Mouse (Mus musculus): ENCODE measurements around the gene Nr3c2.

Gene Nr3c2

GRCm38 (mm10) chr8:77175471-77175870 is 276.2 kb downstream of the Nr3c2 start:
- DNase-seq: peak in 1 of 2 experiments; percentile 59

DNA sequence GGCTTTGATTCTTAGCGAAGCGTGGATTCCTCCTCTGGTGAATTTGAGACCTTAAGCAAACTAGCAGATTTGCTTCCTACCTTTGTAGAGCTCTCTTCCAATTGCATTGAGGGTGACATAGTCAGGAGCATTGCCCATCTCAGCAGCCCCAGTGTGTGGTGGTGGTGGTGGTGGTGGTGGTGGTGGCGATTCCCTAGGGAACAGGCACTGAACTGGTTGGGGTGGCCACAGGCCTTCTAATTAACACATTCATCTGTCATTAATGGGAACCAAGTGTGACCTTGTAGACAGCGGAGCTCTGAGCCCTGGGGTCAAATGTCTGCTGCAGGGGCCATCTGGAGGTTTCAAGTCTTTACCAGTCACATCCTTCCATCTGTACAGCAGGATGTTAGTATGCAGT is 277.1 kb downstream of the Nr3c2 start:
- DNase-seq: no peak

DNA sequence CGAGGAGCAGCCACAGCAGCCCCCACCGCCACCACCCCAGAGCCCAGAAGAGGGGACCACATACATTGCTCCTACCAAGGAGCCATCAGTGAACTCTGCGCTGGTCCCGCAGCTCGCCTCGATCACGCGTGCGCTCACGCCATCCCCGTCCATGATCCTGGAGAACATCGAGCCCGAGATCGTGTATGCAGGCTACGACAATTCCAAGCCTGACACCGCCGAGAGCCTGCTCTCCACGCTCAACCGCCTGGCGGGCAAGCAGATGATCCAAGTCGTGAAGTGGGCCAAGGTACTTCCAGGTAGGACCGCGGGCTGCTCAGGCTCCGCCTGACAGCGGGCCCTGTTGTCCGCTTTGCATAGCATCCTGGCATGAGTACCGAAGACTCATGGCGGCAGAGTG is 286.6 kb downstream of the Nr3c2 start:
- DNase-seq: no peak

- DNase-seq: no peak
Measured at GRCm38 (mm10) chr8:77186914-77187536, 287.8 kb downstream of the Nr3c2 start.

DNA sequence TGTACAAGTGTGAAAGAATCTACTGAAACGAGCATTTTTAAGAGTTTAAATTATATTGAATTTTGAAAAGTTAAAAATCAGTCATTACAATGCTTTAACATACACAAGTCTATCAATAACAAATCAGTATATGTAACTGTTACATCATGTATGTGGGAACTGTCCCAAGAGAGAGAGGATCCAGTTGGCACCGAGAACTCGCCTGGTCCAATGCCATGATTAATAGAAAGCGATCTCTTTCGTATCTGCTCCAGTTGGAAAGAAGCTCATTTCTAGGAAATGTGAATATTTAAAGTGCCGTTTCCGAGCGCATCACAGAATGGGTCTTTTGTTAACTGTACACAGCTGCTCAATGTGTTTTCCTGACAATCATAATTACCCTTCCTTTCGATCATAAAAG is 288.5 kb downstream of the Nr3c2 start:
- no peak for DNase-seq

DNA sequence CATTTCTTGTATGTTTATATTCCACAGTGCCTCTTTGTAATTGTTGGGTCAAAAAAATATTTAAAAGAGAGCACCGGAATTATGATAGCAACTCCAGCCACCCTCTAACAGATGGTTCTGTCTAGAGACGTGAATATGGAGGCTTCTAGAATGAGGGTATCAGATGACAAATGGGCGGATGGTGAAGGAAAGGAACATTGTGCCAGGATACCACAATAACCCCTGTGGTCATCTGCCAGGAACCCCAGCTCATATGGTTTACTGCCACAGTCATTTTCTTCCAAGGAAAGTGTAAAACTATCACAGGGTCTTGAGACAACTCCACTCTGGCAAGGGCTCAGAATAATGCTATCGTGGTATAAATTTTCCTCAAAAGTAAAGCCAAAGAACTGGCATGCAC is 289.1 kb downstream of the Nr3c2 start:
- DNase-seq: no peak

GRCm38 (mm10) chr8:77189318-77189717 is 290.1 kb downstream of the Nr3c2 start:
- DNase-seq: no peak

- no peak for DNase-seq
Measured at GRCm38 (mm10) chr8:77190393-77190792, 291.2 kb downstream of the Nr3c2 start.

DNA sequence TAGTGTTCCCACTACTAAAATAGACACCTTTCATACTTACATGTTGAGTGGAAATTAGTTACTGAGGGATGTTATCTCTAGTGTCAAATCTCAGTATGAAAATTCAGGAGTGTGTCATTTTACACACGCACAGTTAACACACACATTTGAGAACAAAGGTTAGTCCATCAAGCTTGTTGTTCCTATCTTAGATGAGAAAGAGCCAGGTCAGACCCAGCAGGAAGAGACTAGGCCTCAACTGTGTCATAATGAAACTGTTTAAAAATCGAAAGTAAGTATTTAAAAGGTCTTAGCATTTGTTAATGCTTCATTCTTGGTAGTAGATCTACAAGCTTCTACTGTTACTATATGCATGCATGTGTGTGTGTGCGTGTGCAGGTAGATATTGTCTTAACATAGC is 310.1 kb downstream of the Nr3c2 start:
- DNase-seq: no peak

DNA sequence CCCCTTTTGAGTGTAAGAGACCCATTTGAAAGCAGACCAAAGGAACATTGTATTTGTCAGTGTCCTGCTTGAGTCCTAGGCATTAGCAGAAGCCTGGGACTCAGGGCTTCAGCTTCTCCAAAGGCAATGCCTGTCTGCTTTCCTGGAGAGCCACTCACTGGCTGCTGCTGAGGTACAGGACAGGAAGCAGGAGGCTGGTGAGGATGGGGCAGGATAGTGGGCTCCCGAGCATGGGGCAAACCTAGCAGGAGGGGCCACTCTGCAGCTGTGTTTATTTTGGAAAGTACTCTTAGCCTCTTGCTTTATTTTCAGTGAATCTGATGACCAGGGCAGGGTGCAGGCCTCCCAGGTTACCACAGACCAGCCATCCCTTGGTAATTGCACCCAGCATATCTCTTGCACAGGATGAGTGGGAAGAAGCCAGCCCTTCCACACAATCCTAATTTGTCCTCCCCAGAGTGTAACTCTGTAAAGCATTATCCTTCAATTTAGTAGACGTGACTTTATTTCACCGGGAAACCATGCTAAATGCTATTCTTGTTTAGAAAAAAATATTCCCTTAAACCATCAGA is 314.7 kb downstream of the Nr3c2 start:
- no peak for DNase-seq

GRCm38 (mm10) chr8:77214665-77215064 is 315.4 kb downstream of the Nr3c2 start:
- peak in 1 of 2 experiments; percentile 32 for DNase-seq

GRCm38 (mm10) chr8:77215191-77215590 is 315.9 kb downstream of the Nr3c2 start:
- DNase-seq: no peak

GRCm38 (mm10) chr8:77223123-77223522 is 323.9 kb downstream of the Nr3c2 start:
- no peak for DNase-seq

- no peak for DNase-seq
Measured at GRCm38 (mm10) chr8:77227742-77228141, 328.5 kb downstream of the Nr3c2 start.

DNA sequence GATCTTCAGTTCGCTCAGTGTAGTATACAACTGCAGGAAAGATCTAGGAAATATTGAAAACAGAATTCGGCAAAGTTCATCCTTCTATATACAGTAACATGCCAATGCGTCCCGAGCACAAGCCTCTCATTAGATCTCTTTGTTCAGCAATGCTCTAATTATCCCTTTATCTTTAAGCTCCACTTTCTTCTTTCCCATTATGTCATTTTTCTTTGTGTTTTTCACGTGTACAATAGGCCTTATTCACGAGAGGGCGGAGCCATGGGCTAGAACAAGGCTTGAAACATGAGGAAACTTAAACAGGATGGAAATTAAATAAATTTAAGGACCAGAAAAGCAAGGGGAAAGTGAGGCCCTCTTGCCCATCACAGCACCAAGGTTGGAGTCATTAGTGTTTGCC is 329.4 kb downstream of the Nr3c2 start:
- DNase-seq: no peak

DNA sequence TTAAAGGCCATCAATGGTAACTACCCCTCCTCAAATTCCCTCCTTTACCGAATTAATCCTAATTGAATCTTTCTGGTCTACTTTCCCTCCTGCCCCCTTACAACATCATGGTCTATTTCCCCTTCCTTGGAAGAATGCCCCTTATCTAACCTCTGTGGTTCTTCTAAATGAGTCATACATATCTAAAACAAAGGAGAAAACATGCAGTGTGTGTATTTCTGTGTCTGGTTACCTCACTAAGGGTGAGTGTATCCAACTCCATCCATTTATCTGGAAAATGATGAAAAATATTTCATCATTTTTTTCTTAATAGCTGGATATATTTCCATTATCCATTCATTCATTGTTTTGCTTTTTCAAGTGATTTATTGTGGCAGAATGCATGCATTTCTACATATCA is 332.0 kb downstream of the Nr3c2 start:
- no peak for DNase-seq

- DNase-seq: no peak
Measured at GRCm38 (mm10) chr8:77231834-77232233, 332.6 kb downstream of the Nr3c2 start.

DNA sequence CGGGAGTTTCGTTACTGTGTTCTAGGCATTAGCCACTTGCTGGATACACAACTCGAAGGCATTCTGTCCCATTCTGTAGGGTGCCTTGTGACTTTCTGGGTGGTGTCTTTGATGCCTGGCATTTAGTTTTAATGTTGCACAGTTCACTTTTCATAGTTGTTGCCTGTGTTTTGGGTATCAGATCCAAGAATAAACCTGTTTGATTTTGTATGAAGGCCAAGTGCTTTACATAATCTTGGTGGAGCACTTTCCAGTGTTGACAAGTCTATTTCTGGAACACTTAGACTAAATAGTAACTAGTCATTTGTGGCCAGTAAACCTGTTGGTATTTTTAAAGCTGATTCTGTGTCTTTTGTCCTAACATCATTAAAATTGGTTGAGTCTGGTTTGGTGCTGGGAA is 333.2 kb downstream of the Nr3c2 start:
- no peak for DNase-seq

DNA sequence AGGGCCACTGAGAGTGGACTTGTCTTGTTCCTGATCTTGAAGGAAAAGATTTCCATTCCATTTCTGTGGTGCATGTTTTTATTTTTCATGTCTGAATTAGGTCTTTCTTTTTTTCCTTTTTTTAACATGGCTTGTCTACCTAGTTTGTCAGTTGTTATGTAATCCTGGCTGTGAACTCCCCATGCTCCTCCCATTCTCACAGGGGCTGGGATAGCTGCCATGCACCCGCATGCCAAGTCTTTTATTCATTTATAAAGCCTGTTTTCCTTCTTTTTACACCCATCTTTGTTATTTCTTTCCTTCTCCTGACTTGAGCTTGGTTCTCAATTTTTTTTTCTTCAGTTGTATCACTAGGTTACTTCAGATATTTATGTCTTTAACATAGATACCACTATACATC is 337.5 kb downstream of the Nr3c2 start:
- peak; percentile 35 to 70 for DNase-seq

GRCm38 (mm10) chr8:77239462-77239861 is 340.2 kb downstream of the Nr3c2 start:
- no peak for DNase-seq

DNA sequence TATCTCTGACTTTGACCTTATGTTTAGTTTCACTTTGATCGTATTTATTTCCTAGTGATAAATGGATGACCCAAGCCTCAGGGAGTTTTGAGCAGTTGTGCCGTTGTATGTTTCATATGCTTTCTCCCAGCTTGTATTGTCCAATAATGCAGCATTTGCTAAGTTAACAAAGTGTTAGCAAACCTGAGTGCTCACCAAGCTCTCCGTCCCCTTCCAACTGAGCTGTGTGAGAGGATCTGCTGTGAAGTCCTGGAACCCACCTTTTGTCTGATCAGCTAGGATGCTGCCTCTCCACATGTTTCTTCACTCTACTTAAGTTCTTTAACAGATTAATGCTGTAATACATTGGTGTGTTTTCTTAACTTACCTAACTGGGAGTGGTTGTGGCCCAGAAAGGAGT is 342.1 kb downstream of the Nr3c2 start:
- no peak for DNase-seq

DNA sequence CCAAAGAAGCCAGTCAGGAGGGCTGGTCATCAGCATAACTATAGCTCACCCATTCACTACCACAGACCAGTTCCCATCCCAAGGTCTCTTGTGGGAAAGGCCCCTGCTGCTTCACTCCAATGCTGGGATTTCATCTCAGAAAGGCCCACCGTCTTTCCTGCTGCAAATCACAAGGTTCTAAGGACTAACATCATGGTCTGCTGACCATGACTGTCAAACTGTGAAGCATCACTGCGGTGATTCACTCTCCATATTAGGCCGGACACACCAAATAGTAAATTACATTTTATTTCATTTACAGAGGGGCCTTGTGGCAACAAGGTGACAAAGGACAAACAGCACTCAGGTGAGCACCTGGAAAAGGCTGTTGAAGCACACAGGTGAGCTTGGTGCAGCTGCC is 350.9 kb downstream of the Nr3c2 start:
- DNase-seq: no peak

DNA sequence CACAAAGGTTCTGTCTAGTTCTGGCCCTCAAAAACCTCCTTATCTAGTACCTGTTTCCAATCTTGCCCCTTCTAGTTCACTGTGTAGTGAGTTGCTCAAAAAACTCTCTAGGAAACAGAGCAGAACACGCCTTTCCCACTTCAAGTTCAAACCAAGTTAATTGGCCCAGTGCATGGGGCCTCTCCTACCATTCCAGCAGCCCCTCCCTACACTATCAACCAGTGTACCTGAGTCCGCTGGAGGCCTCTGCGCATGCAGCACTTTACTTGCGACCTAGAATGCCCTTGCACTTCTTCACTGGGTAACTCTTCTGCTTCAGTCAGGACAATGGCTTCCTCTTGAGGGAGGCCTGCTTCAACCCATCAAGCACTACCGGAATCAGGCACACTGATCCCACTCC is 351.9 kb downstream of the Nr3c2 start:
- DNase-seq: no peak

GRCm38 (mm10) chr8:77254466-77254865 is 355.2 kb downstream of the Nr3c2 start:
- DNase-seq: peak; percentile 38 to 60

- DNase-seq: no peak
Measured at GRCm38 (mm10) chr8:77256450-77257084, 357.3 kb downstream of the Nr3c2 start.
